Mouse (Mus musculus) midbrain, postnatal 0 days (tissue): Measurements from ENCODE around the gene Slx4. TPM values are rescaled to one million over a fixed set of nuclear protein-coding genes. Genes with fewer than 3 reads are reported as not detected.

Experiments
- ATAC-seq: fragments of 200-750 bp; cut with Nextera tagmentation; 2 replicates; pipeline ENCODE4 v1.8.0; 2017; ENCODE audit warnings: moderate number of reproducible peaks, mild to moderate bottlenecking, moderate TSS enrichment, moderate library complexity; ENCODE audit not compliant: low FRiP score
- DNase-seq: peaks from one replicate; pipeline ENCODE4 v3.0.0-alpha.2; 2015; ENCODE audit warnings: low spot score
- H3K27ac ChIP-seq: fragments of 300-500 bp; sonication (generic); 2 replicates; pipeline ENCODE4 v1.5.1; 2014; ENCODE audit warnings: low read depth, mild to moderate bottlenecking, low read length, mixed read lengths
- H3K27me3 ChIP-seq: fragments of 300-500 bp; sonication (generic); 2 replicates; pipeline ENCODE4 v1.6.1; 2014; ENCODE audit warnings: low read length, control low read depth, mixed read lengths; ENCODE audit not compliant: insufficient read depth
- H3K36me3 ChIP-seq: fragments of 300-500 bp; sonication (generic); 2 replicates; pipeline ENCODE4 v1.6.1; 2014; ENCODE audit warnings: low read length, control low read depth, mixed read lengths; ENCODE audit not compliant: insufficient read depth
- H3K4me1 ChIP-seq: fragments of 300-500 bp; sonication (generic); 2 replicates; pipeline ENCODE4 v1.6.1; 2014; ENCODE audit warnings: mild to moderate bottlenecking, control low read depth, antibody characterized with exemption, low read length, mixed read lengths; ENCODE audit not compliant: insufficient read depth
- H3K4me2 ChIP-seq: fragments of 300-500 bp; sonication (generic); 2 replicates; pipeline ENCODE4 v1.6.1; 2014; ENCODE audit warnings: low read depth, mild to moderate bottlenecking, low read length, mixed read lengths; ENCODE audit not compliant: poor library complexity, severe bottlenecking
- H3K4me3 ChIP-seq: fragments of 300-500 bp; sonication (generic); 2 replicates; pipeline ENCODE4 v1.5.1; 2014; ENCODE audit warnings: low read depth, mild to moderate bottlenecking, low read length, moderate library complexity
- H3K9ac ChIP-seq: fragments of 300-500 bp; sonication (generic); replicated peaks from 2 replicates; pipeline ENCODE4 v1.6.1; 2014; ENCODE audit warnings: mild to moderate bottlenecking, low read length, moderate library complexity, mixed read lengths; ENCODE audit not compliant: poor library complexity, severe bottlenecking
- H3K9me3 ChIP-seq: fragments of 300-500 bp; sonication (generic); 2 replicates; pipeline ENCODE4 v1.6.1; 2016; ENCODE audit warnings: low read length, control low read depth
- CTCF ChIP-seq: IDR thresholded peaks from 2 replicates; pipeline ENCODE4 v1.5.1; 2016; ENCODE audit warnings: antibody characterized with exemption, mild to moderate bottlenecking
- WGBS: fragments of 180-500 bp; shearing (Covaris S2); extraction: QIAGEN DNeasy Blood & Tissue Kit; methylation state at CpG from one replicate; pipeline ENCODE4 v1.1.7; 2014; 5-methylcytosine and 5-hydroxymethylcytosine counted together
- polyA plus RNA-seq: library from polyadenylated mRNA; unstranded; fragments of >200 nt; fragmentation: Nextera tagmentation; extraction: Ambion mirVana; gene quantifications from 2 replicates; pipeline ENCODE4 v1.2.1, GENCODE M21; 2015
- total RNA-seq: library from RNA; depleted of rRNA; stranded (reverse); fragments of >200 nt; gene quantifications from 2 replicates; pipeline ENCODE4 v1.2.3, GENCODE M21; 2014; rRNA removed

The Slx4 gene
- total and polyA plus RNA-seq, 2 experiments from 2014 or later: 19.3 to 48.4 TPM

DNA sequence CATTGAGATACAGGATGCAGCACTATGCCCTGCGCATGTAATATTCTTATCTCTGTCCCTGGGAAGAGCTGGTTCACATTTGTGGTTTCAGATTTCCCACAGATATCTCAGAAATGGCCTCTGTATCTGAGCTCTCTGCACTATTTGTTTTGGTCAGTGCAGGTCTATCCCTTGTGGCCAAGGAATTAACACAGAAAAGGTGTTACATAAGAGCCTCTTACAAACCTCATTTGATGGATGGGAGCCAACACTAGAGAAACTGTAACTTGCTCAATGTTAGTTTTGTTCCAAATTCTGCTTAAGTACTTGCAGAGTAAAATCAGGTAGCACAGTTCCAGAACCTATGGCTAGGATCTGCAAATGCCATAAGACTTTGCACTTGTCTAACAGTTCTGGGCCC lies 69.5 kb downstream of the Slx4 start:
- Histone ChIP-seq H3K9ac (no peak overlapping the region), H3K4me3 (no peak overlapping the region), H3K4me2 (no peak overlapping the region), H3K4me1 (no peaks in the 10 kb centered on the region), H3K36me3 (peaks cover 70% of the 10 kb centered on the region), H3K9me3 (no peaks in the 10 kb centered on the region), H3K27ac (no peak overlapping the region), H3K27me3 (no peaks in the 10 kb centered on the region)
- DNase-seq (no peak), ATAC-seq (no peak)
- no peak for TF ChIP-seq CTCF
- 97% methylated on average over 1 of the region's 1 CpGs for WGBS

DNA sequence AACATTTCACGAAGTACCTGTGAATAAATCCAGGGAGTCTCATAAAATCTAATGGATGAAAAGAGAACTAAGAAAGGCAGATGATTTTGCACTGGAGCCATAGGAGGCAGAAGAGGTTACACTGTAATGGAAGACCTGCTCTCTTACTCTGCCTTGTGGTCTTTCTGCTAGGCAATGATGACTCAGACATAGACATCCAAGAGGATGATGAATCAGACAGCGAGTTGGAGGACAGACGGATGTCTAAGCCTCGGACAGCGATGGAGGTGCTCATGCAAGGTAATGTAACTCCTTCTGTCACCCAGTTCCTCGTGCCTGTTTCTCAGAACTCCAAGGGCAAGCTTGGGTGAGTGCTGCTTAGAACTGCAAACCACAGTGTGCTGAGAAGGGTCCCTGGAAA lies 70.0 kb downstream of the Slx4 start:
- Histone ChIP-seq H3K9me3 (no peaks in the 10 kb centered on the region), H3K4me2 (no peak overlapping the region), H3K27me3 (no peaks in the 10 kb centered on the region), H3K27ac (no peak overlapping the region), H3K36me3 (peaks cover 67% of the 10 kb centered on the region), H3K4me1 (no peaks in the 10 kb centered on the region), H3K9ac (no peak overlapping the region), H3K4me3 (no peak overlapping the region)
- TF ChIP-seq CTCF: no peak
- 94% methylated on average over 6 of the region's 6 CpGs for WGBS
- ATAC-seq (no peak), DNase-seq (no peak)

DNA sequence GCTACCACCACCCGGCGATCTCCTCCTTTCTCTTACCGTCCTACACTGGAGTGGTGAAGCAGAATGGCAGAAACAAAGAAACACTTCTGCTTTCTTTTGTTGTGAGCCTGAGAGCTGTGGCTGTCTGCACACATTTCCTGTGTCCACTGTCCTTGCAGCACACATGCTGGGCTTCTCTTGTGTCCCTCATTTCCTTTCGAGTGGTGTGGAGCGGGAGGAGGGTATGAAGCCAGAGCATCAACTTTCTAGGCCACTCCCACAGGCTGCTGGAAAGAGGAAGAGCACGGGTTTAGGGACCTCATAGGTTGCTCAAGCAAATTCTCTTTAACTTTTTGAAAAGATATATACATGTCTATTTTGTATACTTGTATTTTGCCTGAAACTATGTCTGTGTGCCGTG lies 74.4 kb downstream of the Slx4 start:
- 76% methylated on average over 7 of the region's 7 CpGs for WGBS
- H3K9ac ChIP-seq: no peak overlapping the region
- ATAC-seq: no peak

More for the DNA sequence above, 74.4 kb downstream of the Slx4 start:
- no peak for TF ChIP-seq CTCF
- Histone ChIP-seq H3K9me3 (no peaks in the 10 kb centered on the region), H3K4me1 (no peaks in the 10 kb centered on the region), H3K27me3 (no peaks in the 10 kb centered on the region), H3K27ac (no peak overlapping the region), H3K4me3 (no peak overlapping the region), H3K36me3 (peaks cover 54% of the 10 kb centered on the region), H3K4me2 (no peak overlapping the region)
- DNase-seq: no peak

Other genes starting within 250 kb of the Slx4 start
- not detected in 2 replicates for gene Olfr15, start 172.9 kb downstream of the Slx4 start, total RNA-seq
- gene Olfr15, start 172.9 kb downstream of the Slx4 start, polyA plus RNA-seq: not detected in 2 replicates
- gene Zfp174, start 156.5 kb downstream of the Slx4 start, total RNA-seq: 3.8 and 4.0 TPM in 2 replicates
- 1.9 and 2.0 TPM in 2 replicates for gene Zfp174, start 156.5 kb downstream of the Slx4 start, polyA plus RNA-seq
- gene Naa60, start 131.4 kb downstream of the Slx4 start, total RNA-seq: 87.9 and 95.8 TPM in 2 replicates
- 102 and 106 TPM in 2 replicates for gene Naa60, start 131.4 kb downstream of the Slx4 start, polyA plus RNA-seq
- gene Zfp597, start 119.2 kb downstream of the Slx4 start, total RNA-seq: 43.4 and 53.9 TPM in 2 replicates
- gene Zfp597, start 119.2 kb downstream of the Slx4 start, polyA plus RNA-seq: 12.6 and 14.9 TPM in 2 replicates
- gene Gm20695, start 119.1 kb downstream of the Slx4 start, total RNA-seq: 0.93 TPM in 1 of 2 replicates, not detected in the other
- 1.6 and 2.8 TPM in 2 replicates for gene Gm20695, start 119.1 kb downstream of the Slx4 start, polyA plus RNA-seq
- 8.9 and 9.9 TPM in 2 replicates for gene 1700037C18Rik, start 95.1 kb downstream of the Slx4 start, total RNA-seq
- gene 1700037C18Rik, start 95.1 kb downstream of the Slx4 start, polyA plus RNA-seq: 13.3 and 13.4 TPM in 2 replicates
- gene Cluap1, start 95.0 kb downstream of the Slx4 start, total RNA-seq: 24.7 and 30.1 TPM in 2 replicates
- gene Cluap1, start 95.0 kb downstream of the Slx4 start, polyA plus RNA-seq: 44.9 and 49.6 TPM in 2 replicates
- 0.61 and 0.93 TPM in 2 replicates for gene Nlrc3, start 27.1 kb downstream of the Slx4 start, total RNA-seq
- 0.43 and 0.47 TPM in 2 replicates for gene Nlrc3, start 27.1 kb downstream of the Slx4 start, polyA plus RNA-seq
- not detected in 2 replicates for gene Dnase1, start 33.2 kb upstream of the Slx4 start, total RNA-seq
- 2.0 and 3.3 TPM in 2 replicates for gene Dnase1, start 33.2 kb upstream of the Slx4 start, polyA plus RNA-seq
- gene Trap1, start 74.1 kb upstream of the Slx4 start, total RNA-seq: 37.7 and 50.3 TPM in 2 replicates
- 45.0 and 53.1 TPM in 2 replicates for gene Trap1, start 74.1 kb upstream of the Slx4 start, polyA plus RNA-seq
- gene Crebbp, start 210.2 kb upstream of the Slx4 start, total RNA-seq: 61.0 and 66.2 TPM in 2 replicates
- gene Crebbp, start 210.2 kb upstream of the Slx4 start, polyA plus RNA-seq: 25.2 and 29.3 TPM in 2 replicates